Mouse (Mus musculus): ENCODE measurements at regions not wholly inside any gene's neighbourhood (a gene's known extent, or its start where the extent isn't known, plus 50 kb on each side); places are given as distances from the start of the nearest gene placed in this dataset.
A peak's percentile ranks its signal among the peaks of the same experiment; 100 is the strongest.

DNA sequence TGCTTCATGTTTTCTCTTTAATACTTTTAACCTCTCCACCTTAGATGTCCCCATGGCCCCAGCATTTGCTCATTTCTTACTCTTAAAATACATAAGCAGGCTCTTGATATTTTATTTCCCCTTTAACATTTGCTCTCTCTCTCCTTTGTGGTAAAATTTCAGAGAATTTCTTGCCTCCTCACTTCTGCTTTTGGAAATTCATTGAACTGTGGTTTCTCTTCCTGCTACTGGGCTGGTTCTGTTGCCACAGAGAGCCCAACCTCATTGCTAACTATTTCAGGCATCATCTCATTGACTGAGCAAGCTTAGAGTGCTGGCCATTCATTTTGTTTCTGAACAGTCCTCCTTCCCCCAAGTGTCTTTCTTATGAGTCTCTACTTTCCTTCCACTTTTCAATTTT, 746.3 kb upstream of the B3galt2 start:
- Histone ChIP-seq H3K4me3 (ENCODE audit: control insufficient read depth in 1 of 2, insufficient read depth in 1 of 2, low read depth in 2 of 2, low read length in 2 of 2) (no peak overlapping the region), H3K79me2 (ENCODE audit: control insufficient read depth, insufficient read depth, low read length, poor library complexity) (no peaks in the 10 kb centered on the region)
- TF ChIP-seq EP300 (IDR thresholded peaks at IDR 0.05; ENCODE audit: low read depth in 1 of 2, low read length in 2 of 2): peak; percentile 26 to 54; a peak in 2 of 4 replicates
- TF ChIP-seq CTCF (IDR thresholded peaks at IDR 0.05 in 2 of 3, conservative IDR thresholded peaks at IDR 0.05 in 1 of 3; ENCODE audit: control insufficient read depth in 1 of 3, insufficient read depth in 1 of 3, low read depth in 2 of 3, low read length in 3 of 3, poor library complexity in 1 of 3, severe bottlenecking in 1 of 3): no peak

DNA sequence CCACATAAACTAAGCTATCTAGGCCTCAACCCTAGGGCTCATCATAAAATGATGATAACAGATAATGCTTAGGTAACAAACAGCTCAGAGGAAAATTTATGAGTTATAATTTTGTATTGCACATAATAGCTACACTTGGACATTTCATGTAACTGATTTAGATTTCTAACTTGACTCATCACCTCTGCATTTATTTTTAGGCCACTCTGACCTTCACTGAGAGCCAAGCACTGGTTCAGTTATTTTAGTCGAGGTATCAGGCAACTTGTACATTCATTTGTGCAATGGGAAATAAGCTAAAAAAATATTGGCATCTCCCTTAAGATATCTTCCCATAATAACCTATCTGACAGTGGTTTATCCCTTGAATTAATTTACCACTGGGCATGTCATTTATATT, 745.4 kb upstream of the B3galt2 start:
- H3K27me3 ChIP-seq (ENCODE audit: control insufficient read depth in 1 of 2, insufficient read depth in 2 of 2, low read length in 2 of 2): no peaks in the 10 kb centered on the region
- no peak for DNase-seq (ENCODE audit: low read depth, low spot score)
- no peak overlapping the region for H3K27ac ChIP-seq (ENCODE audit: control insufficient read depth, low read depth, low read length)
- no peaks in the 10 kb centered on the region for H3K9me3 ChIP-seq (replicated peaks; ENCODE audit: insufficient read depth, low read length)
- peaks cover 0 to 4% of the 10 kb centered on the region in 2 experiments; a peak in 2 of 4 replicates for H3K4me1 ChIP-seq (ENCODE audit: control insufficient read depth in 1 of 2, insufficient read depth in 2 of 2, low read length in 2 of 2)
- no peak overlapping the region for H3K4me3 ChIP-seq (ENCODE audit: control insufficient read depth in 1 of 2, insufficient read depth in 1 of 2, low read depth in 2 of 2, low read length in 2 of 2)
- no peak for TF ChIP-seq ETS1 (IDR thresholded peaks at IDR 0.05; ENCODE audit: low read depth, low read length)
- H3K79me2 ChIP-seq (ENCODE audit: control insufficient read depth, insufficient read depth, low read length, poor library complexity): no peaks in the 10 kb centered on the region
- H3K9ac ChIP-seq (ENCODE audit: control insufficient read depth, low read depth, low read length, poor library complexity, severe bottlenecking): no peak overlapping the region
- peaks cover 0 to 16% of the 10 kb centered on the region in 2 experiments; a peak in 2 of 4 replicates for H3K36me3 ChIP-seq (ENCODE audit: control insufficient read depth in 1 of 2, insufficient read depth in 2 of 2, low read length in 2 of 2)

More for the DNA sequence above, 746.3 kb upstream of the B3galt2 start:
- Histone ChIP-seq H3K4me1 (ENCODE audit: control insufficient read depth in 1 of 2, insufficient read depth in 2 of 2, low read length in 2 of 2) (peaks cover 0 to 4% of the 10 kb centered on the region in 2 experiments; a peak in 2 of 4 replicates), H3K27me3 (ENCODE audit: control insufficient read depth in 1 of 2, insufficient read depth in 2 of 2, low read length in 2 of 2) (no peaks in the 10 kb centered on the region), H3K9ac (ENCODE audit: control insufficient read depth, low read depth, low read length, poor library complexity, severe bottlenecking) (no peak overlapping the region), H3K9me3 (replicated peaks; ENCODE audit: insufficient read depth, low read length) (no peaks in the 10 kb centered on the region), H3K36me3 (ENCODE audit: control insufficient read depth in 1 of 2, insufficient read depth in 2 of 2, low read length in 2 of 2) (peaks cover 0 to 16% of the 10 kb centered on the region in 2 experiments; a peak in 2 of 4 replicates), H3K27ac (ENCODE audit: control insufficient read depth, low read depth, low read length) (peak overlapping the region; percentile 60; the same call in 1 of the 2 replicates)
- DNase-seq (ENCODE audit: low read depth, low spot score): peak; percentile 73

DNA sequence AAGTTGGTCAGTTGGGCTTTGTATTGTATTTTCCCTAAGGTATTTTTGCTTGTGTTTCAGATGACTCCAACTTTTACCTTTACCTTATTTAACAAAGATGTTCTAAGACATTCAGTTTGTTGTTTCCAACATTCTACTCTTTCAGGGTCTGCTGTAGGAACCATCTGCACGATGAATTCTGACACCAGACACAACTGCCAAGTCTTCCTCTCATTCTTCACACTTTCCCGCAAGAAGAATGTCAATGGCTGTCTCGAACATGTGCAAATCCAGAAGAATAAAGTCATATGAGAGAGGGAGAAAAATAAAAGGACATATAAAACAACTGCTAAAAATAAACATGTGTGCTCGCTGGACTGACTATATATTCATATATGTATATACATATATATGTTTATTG, 730.6 kb upstream of the B3galt2 start:
- Histone ChIP-seq H3K9ac (ENCODE audit: control insufficient read depth, low read depth, low read length, poor library complexity, severe bottlenecking) (no peak overlapping the region), H3K27me3 (ENCODE audit: control insufficient read depth in 1 of 2, insufficient read depth in 2 of 2, low read length in 2 of 2) (no peaks in the 10 kb centered on the region), H3K36me3 (ENCODE audit: control insufficient read depth in 1 of 2, insufficient read depth in 2 of 2, low read length in 2 of 2) (peaks cover 0 to 2% of the 10 kb centered on the region in 2 experiments; a peak in 1 of 4 replicates), H3K4me3 (ENCODE audit: control insufficient read depth in 1 of 2, insufficient read depth in 1 of 2, low read depth in 2 of 2, low read length in 2 of 2) (no peak overlapping the region), H3K9me3 (replicated peaks; ENCODE audit: insufficient read depth, low read length) (no peaks in the 10 kb centered on the region), H3K4me1 (ENCODE audit: control insufficient read depth in 1 of 2, insufficient read depth in 2 of 2, low read length in 2 of 2) (no peaks in the 10 kb centered on the region), H3K79me2 (ENCODE audit: control insufficient read depth, insufficient read depth, low read length, poor library complexity) (no peaks in the 10 kb centered on the region), H3K27ac (ENCODE audit: control insufficient read depth, low read depth, low read length) (no peak overlapping the region)
- no peak for DNase-seq (ENCODE audit: low read depth, low spot score)
- TF ChIP-seq SIN3A (IDR thresholded peaks at IDR 0.05; ENCODE audit: low read length) (no peak), CHD2 (IDR thresholded peaks at IDR 0.05; ENCODE audit: low read length) (no peak), SMC3 (IDR thresholded peaks at IDR 0.05; ENCODE audit: low read depth, low read length) (no peak), MYC (IDR thresholded peaks at IDR 0.05; ENCODE audit: low read depth, low read length) (no peak), MAZ (IDR thresholded peaks at IDR 0.05; ENCODE audit: low read depth, low read length) (no peak), USF2 (IDR thresholded peaks at IDR 0.05; ENCODE audit: borderline replicate concordance in 1 of 2, insufficient read depth in 1 of 2, low read depth in 1 of 2, low read length in 2 of 2) (no peak), ZKSCAN1 (IDR thresholded peaks at IDR 0.05; ENCODE audit: low read depth, low read length) (no peak), MYB (IDR thresholded peaks at IDR 0.05; ENCODE audit: low read depth, low read length) (no peak), ZNF384 (IDR thresholded peaks at IDR 0.05; ENCODE audit: low read depth, low read length) (no peak), TCF12 (IDR thresholded peaks at IDR 0.05; ENCODE audit: low read depth, low read length) (no peak), GATA1 (IDR thresholded peaks at IDR 0.05; ENCODE audit: low read depth, low read length) (no peak), ETS1 (IDR thresholded peaks at IDR 0.05; ENCODE audit: low read depth, low read length) (no peak)

Measured in MEL (cell line).